Mouse (Mus musculus) monocyte, adult 59 days (primary cell): ENCODE results near the gene Gpnmb. TPM values are rescaled to one million over a fixed set of nuclear protein-coding genes. Genes with fewer than 3 reads are reported as not detected.

Experiments used
- total RNA-seq, 2 experiments: library from RNA; stranded (reverse); gene quantifications; one replicate each; pipeline ENCODE4 v1.2.4; 2023

Gene Gpnmb
- total RNA-seq: 1 to 10 TPM; 1.1 to 1.7 TPM

GRCm38 (mm10) chr6:49036275-49037267 lies at the start of gene Gpnmb:
Gene Gpnmb (plus strand): TSS chr6:49036546.

GRCm38 (mm10) chr6:49073304-49074116 lies 37.2 kb downstream of the Gpnmb start, which contains the start of gene Malsu1:
Gene Malsu1 (plus strand): TSS chr6:49073795.

Other genes starting within 250 kb of the Gpnmb start
- 10 to 100 TPM; 72.6 to 75.1 TPM for gene Tmem176a, start 195.6 kb upstream of the Gpnmb start, total RNA-seq
- gene Tmem176b, start 195.1 kb upstream of the Gpnmb start, total RNA-seq: 100 to 1,000 TPM; 215 to 221 TPM
- gene Aoc1, start 163.7 kb upstream of the Gpnmb start, total RNA-seq: not detected
- not detected for gene 1600015I10Rik, start 106.7 kb upstream of the Gpnmb start, total RNA-seq
- not detected for gene Doxl2, start 61.6 kb upstream of the Gpnmb start, total RNA-seq
- not detected for gene Svs1, start 49.7 kb upstream of the Gpnmb start, total RNA-seq
- gene Malsu1, start 37.2 kb downstream of the Gpnmb start, total RNA-seq: 10 to 100 TPM; 27.7 to 28.0 TPM
- under 1 TPM; 0.10 to 0.36 TPM for gene Igf2bp3, start 178.4 kb downstream of the Gpnmb start, total RNA-seq
- gene Tra2a, start 227.5 kb downstream of the Gpnmb start, total RNA-seq: 100 to 1,000 TPM; 157 TPM